Mouse (Mus musculus) heart, embryonic 11.5 days (tissue): ENCODE results near the gene Uqcrq. TPM values are rescaled to one million over a fixed set of nuclear protein-coding genes. Genes with fewer than 3 reads are reported as not detected.
"Not testable (repeated sequence)": the region's sequence is repeated elsewhere in the genome, so short reads cannot be mapped to it uniquely, and the experiment has no call there.

Experiments
- ATAC-seq: fragments of 200-750 bp; cut with Nextera tagmentation; replicated peaks from 2 replicates; pipeline ENCODE4 v1.8.0; 2017; ENCODE audit warnings: moderate library complexity; ENCODE audit not compliant: insufficient number of reproducible peaks, low FRiP score, low TSS enrichment
- H3K27ac ChIP-seq: fragments of 300-500 bp; sonication (generic); 2 replicates; pipeline ENCODE4 v1.5.1; 2014; ENCODE audit warnings: mild to moderate bottlenecking, low read depth, low read length
- H3K27me3 ChIP-seq: fragments of 300-500 bp; sonication (generic); 2 replicates; pipeline ENCODE4 v1.6.1; 2014; ENCODE audit warnings: mild to moderate bottlenecking, low read length, mixed read lengths; ENCODE audit not compliant: control insufficient read depth, insufficient read depth
- H3K36me3 ChIP-seq: fragments of 300-500 bp; sonication (generic); 2 replicates; pipeline ENCODE4 v1.6.1; 2014; ENCODE audit warnings: mild to moderate bottlenecking, low read length, moderate library complexity, mixed read lengths; ENCODE audit not compliant: control insufficient read depth, insufficient read depth
- H3K4me1 ChIP-seq: fragments of 300-500 bp; sonication (generic); 2 replicates; pipeline ENCODE4 v1.6.1; 2014; ENCODE audit warnings: low read length; ENCODE audit not compliant: control insufficient read depth, insufficient read depth
- H3K4me2 ChIP-seq: fragments of 300-500 bp; sonication (generic); 2 replicates; pipeline ENCODE4 v1.6.1; 2014; ENCODE audit warnings: mild to moderate bottlenecking, moderate library complexity
- H3K4me3 ChIP-seq: fragments of 300-500 bp; sonication (generic); 2 replicates; pipeline ENCODE4 v1.5.1; 2014; ENCODE audit warnings: low read depth, low read length
- H3K9ac ChIP-seq: fragments of 300-500 bp; sonication (generic); 2 replicates; pipeline ENCODE4 v1.6.1; 2014; ENCODE audit warnings: mild to moderate bottlenecking, low read depth, low read length, moderate library complexity
- H3K9me3 ChIP-seq: fragments of 300-500 bp; sonication (generic); replicated peaks from 2 replicates; pipeline ENCODE4 v1.6.1; 2016; ENCODE audit warnings: low read length; ENCODE audit not compliant: control insufficient read depth
- WGBS: fragments of 180-500 bp; shearing (Covaris S2); extraction: QIAGEN DNeasy Blood & Tissue Kit; methylation state at CpG from one replicate; pipeline ENCODE4 v1.1.7; 2014; ENCODE audit not compliant: insufficient replicate concordance; 5-methylcytosine and 5-hydroxymethylcytosine counted together
- polyA plus RNA-seq: library from polyadenylated mRNA; unstranded; fragments of >200 nt; fragmentation: Nextera tagmentation; extraction: Ambion mirVana; gene quantifications from 2 replicates; pipeline ENCODE4 v1.2.1, GENCODE M21; 2014

The Uqcrq gene
- polyA plus RNA-seq, 1 experiment from 2014 or later, result 1,162 TPM

- no peak for ATAC-seq
- H3K4me1 ChIP-seq, result peaks cover 10% of the 10 kb centered on the region; the same call in 1 of the 2 replicates
- H3K4me3 ChIP-seq, result no peak overlapping the region; the same call in 1 of the 2 replicates
- H3K27ac ChIP-seq, result no peak overlapping the region
- no peak overlapping the region for H3K9ac ChIP-seq
- H3K9me3 ChIP-seq, result no peaks in the 10 kb centered on the region
- peaks cover 8% of the 10 kb centered on the region for H3K36me3 ChIP-seq
- H3K27me3 ChIP-seq, result no peaks in the 10 kb centered on the region
- H3K4me2 ChIP-seq, result peak overlapping the region; percentile 72
These were observed 1.4 kb downstream of the Uqcrq start for GRCm38 (mm10) chr11:53429182-53429581.

GRCm38 (mm10) chr11:53428716-53429057 is 1.9 kb downstream of the Uqcrq start:
- Histone ChIP-seq H3K9ac (no peak overlapping the region), H3K36me3 (peaks cover 8% of the 10 kb centered on the region), H3K27me3 (no peaks in the 10 kb centered on the region), H3K4me1 (peaks cover 10% of the 10 kb centered on the region; the same call in 1 of the 2 replicates), H3K4me3 (no peak overlapping the region), H3K27ac (no peak overlapping the region), H3K4me2 (no peak overlapping the region), H3K9me3 (no peaks in the 10 kb centered on the region)
- WGBS, result 91% methylated on average over 5 of the region's 5 CpGs
- no peak for ATAC-seq

- Histone ChIP-seq H3K36me3 (peaks cover 8% of the 10 kb centered on the region), H3K9ac (no peak overlapping the region), H3K27me3 (no peaks in the 10 kb centered on the region), H3K4me2 (no peak overlapping the region), H3K27ac (no peak overlapping the region), H3K4me3 (no peak overlapping the region), H3K9me3 (no peaks in the 10 kb centered on the region), H3K4me1 (peaks cover 10% of the 10 kb centered on the region; the same call in 1 of the 2 replicates)
- no peak for ATAC-seq
- WGBS, result 85% methylated on average over 3 of the region's 3 CpGs
These were observed 2.5 kb downstream of the Uqcrq start for GRCm38 (mm10) chr11:53427993-53428715.

DNA sequence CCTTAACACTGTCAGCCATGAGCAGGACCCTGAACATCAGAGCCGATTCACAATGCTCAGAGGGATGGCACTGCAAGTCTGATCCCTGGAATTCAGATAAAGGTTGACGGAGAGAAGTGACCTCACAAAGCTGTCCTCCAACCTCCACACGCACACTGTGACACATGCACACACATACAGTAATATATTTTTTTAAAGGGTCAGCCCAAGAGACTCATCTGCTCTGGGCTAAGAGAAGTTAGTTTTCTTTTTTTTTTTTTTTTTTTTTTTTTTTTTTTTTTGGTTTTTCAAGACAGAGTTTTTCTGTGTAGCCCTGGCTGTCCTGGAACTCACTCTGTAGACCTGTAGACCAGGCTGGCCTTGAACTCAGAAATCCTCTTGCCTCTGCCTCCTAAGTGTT is 3.7 kb downstream of the Uqcrq start:
- not testable (repeated sequence) for H3K9ac ChIP-seq, H3K4me2 ChIP-seq, H3K4me1 ChIP-seq, H3K9me3 ChIP-seq, ATAC-seq, H3K36me3 ChIP-seq, H3K4me3 ChIP-seq, H3K27me3 ChIP-seq
- WGBS, result 51% methylated on average over 3 of the region's 3 CpGs
- peak overlapping the region; percentile 10; the same call in 1 of the 2 replicates for H3K27ac ChIP-seq

GRCm38 (mm10) chr11:53425711-53426255 is 4.8 kb downstream of the Uqcrq start:
- H3K27me3 ChIP-seq, result no peaks in the 10 kb centered on the region
- ATAC-seq, result no peak
- H3K4me1 ChIP-seq, result peaks cover 10% of the 10 kb centered on the region; the same call in 1 of the 2 replicates
- 75% methylated on average over 6 of the region's 6 CpGs for WGBS
- no peaks in the 10 kb centered on the region for H3K9me3 ChIP-seq
- H3K4me3 ChIP-seq, result no peak overlapping the region
- peaks cover 8% of the 10 kb centered on the region for H3K36me3 ChIP-seq
- H3K27ac ChIP-seq, result no peak overlapping the region
- no peak overlapping the region for H3K9ac ChIP-seq
- no peak overlapping the region for H3K4me2 ChIP-seq

DNA sequence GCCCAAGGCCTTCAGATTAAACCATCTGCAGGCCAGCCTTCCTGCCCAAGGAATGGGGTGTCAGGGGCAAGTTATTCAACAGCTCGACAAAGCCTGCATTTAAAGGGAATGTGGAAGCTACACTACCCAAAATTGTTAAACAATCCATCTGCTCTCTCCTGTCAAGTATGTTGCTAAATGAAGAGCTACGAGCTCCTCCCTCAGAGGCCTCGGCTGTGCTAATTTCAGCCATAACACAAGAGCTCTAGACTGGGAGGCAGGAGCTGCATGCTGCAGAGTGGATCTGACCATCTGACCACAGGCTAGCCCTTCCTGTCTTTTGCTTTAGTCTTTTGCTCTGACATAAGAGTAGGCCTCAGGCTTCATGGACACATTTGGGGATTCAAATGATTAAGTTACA is 5.4 kb downstream of the Uqcrq start:
- H3K4me3 ChIP-seq, result no peak overlapping the region
- H3K27me3 ChIP-seq, result no peaks in the 10 kb centered on the region
- H3K4me2 ChIP-seq, result no peak overlapping the region
- WGBS, result 46% methylated on average over 3 of the region's 3 CpGs
- H3K4me1 ChIP-seq, result peaks cover 10% of the 10 kb centered on the region; the same call in 1 of the 2 replicates
- H3K36me3 ChIP-seq, result peaks cover 8% of the 10 kb centered on the region
- no peaks in the 10 kb centered on the region for H3K9me3 ChIP-seq
- no peak for ATAC-seq
- peak overlapping the region; percentile 25; the same call in 1 of the 2 replicates for H3K27ac ChIP-seq
- no peak overlapping the region for H3K9ac ChIP-seq

DNA sequence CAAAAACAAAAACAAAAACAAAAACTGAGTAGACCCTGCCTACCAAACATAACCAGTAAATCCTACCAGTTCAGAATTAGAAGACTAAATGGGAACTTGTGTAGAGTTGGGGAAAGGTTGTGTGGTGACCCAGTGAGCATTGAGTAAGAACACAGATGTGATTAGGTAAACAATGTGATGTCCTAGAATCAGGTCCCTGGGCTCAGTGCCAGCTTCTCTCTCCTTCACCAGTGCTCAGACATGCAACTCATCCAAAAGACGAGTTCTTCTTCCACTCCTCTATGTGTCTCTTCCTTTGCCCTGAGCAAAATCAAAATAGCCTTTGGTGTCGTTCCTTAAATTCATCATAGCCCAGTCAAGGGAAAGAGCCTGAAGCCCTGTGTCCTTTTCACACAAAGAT is 5.8 kb downstream of the Uqcrq start:
- Histone ChIP-seq H3K4me2 (no peak overlapping the region), H3K9me3 (no peaks in the 10 kb centered on the region), H3K4me3 (no peak overlapping the region), H3K27ac (peak overlapping the region; percentile 25; the same call in 1 of the 2 replicates), H3K27me3 (no peaks in the 10 kb centered on the region), H3K4me1 (peaks cover 7% of the 10 kb centered on the region; the same call in 1 of the 2 replicates), H3K36me3 (peaks cover 12% of the 10 kb centered on the region), H3K9ac (no peak overlapping the region)
- no peak for ATAC-seq
- 69% methylated on average over 2 of the region's 2 CpGs for WGBS

GRCm38 (mm10) chr11:53423036-53423435 is 7.6 kb downstream of the Uqcrq start, which contains the start of gene Leap2:
Leap2 (minus strand) TSS chr11:53423170.
- ATAC-seq, result no peak
- H3K27ac ChIP-seq, result no peak within 1 kb of the TSS

GRCm38 (mm10) chr11:53418048-53418447 is 12.6 kb downstream of the Uqcrq start:
- Histone ChIP-seq H3K4me3 (no peak overlapping the region), H3K36me3 (peaks cover 36% of the 10 kb centered on the region), H3K27ac (no peak overlapping the region), H3K9me3 (no peaks in the 10 kb centered on the region), H3K4me1 (no peaks in the 10 kb centered on the region), H3K9ac (no peak overlapping the region), H3K4me2 (no peak overlapping the region), H3K27me3 (no peaks in the 10 kb centered on the region)
- no peak for ATAC-seq

More at GRCm38 (mm10) chr11:53423036-53423435, 7.6 kb downstream of the Uqcrq start, which contains the start of gene Leap2:
- no peak within 1 kb of the TSS for H3K4me2 ChIP-seq
- H3K4me3 ChIP-seq, result no peak within 1 kb of the TSS
- WGBS, result 86% methylated on average over 4 of the region's 4 CpGs
- H3K9ac ChIP-seq, result no peak within 1 kb of the TSS
- H3K36me3 ChIP-seq, result peaks cover 15% of the 10 kb centered on the region
- H3K9me3 ChIP-seq, result no peaks in the 10 kb centered on the region
- H3K27me3 ChIP-seq, result no peaks in the 10 kb centered on the region
- peaks cover 3% of the 10 kb centered on the region; the same call in 1 of the 2 replicates for H3K4me1 ChIP-seq
